Mouse (Mus musculus) hindbrain, embryonic 11.5 days (tissue): Measurements from ENCODE around the gene Gm13277. TPM values are rescaled to one million over a fixed set of nuclear protein-coding genes. Genes with fewer than 3 reads are reported as not detected.
"Not testable (repeated sequence)": the region's sequence is repeated elsewhere in the genome, so short reads cannot be mapped to it uniquely, and the experiment has no call there.

Experiments
- ATAC-seq: fragments of 200-750 bp; cut with Nextera tagmentation; 2 replicates; pipeline ENCODE4 v1.8.0; 2017; ENCODE audit warnings: mild to moderate bottlenecking, moderate TSS enrichment, moderate library complexity; ENCODE audit not compliant: low FRiP score
- DNase-seq: peaks from one replicate; pipeline ENCODE4 v3.0.0-alpha.2; 2015; ENCODE audit warnings: low spot score
- H3K27ac ChIP-seq: fragments of 300-500 bp; sonication (generic); 2 replicates; pipeline ENCODE4 v1.5.1; 2014; ENCODE audit warnings: mild to moderate bottlenecking, low read depth, low read length
- H3K27me3 ChIP-seq: fragments of 300-500 bp; sonication (generic); 2 replicates; pipeline ENCODE4 v1.6.1; 2014; ENCODE audit warnings: mild to moderate bottlenecking, low read length, moderate library complexity, mixed read lengths; ENCODE audit not compliant: control insufficient read depth, insufficient read depth
- H3K36me3 ChIP-seq: fragments of 300-500 bp; sonication (generic); 2 replicates; pipeline ENCODE4 v1.6.1; 2014; ENCODE audit warnings: mild to moderate bottlenecking, low read length, moderate library complexity, mixed read lengths; ENCODE audit not compliant: control insufficient read depth, insufficient read depth
- H3K4me1 ChIP-seq: fragments of 300-500 bp; sonication (generic); replicated peaks from 2 replicates; pipeline ENCODE4 v1.6.1; 2014; ENCODE audit warnings: low read length, mixed read lengths; ENCODE audit not compliant: control insufficient read depth, insufficient read depth
- H3K4me2 ChIP-seq: fragments of 300-500 bp; sonication (generic); replicated peaks from 2 replicates; pipeline ENCODE4 v1.6.1; 2014; ENCODE audit warnings: mild to moderate bottlenecking, low read depth, low read length
- H3K4me3 ChIP-seq: fragments of 300-500 bp; sonication (generic); 2 replicates; pipeline ENCODE4 v1.5.1; 2014; ENCODE audit warnings: low read depth, low read length
- H3K9ac ChIP-seq: fragments of 300-500 bp; sonication (generic); 2 replicates; pipeline ENCODE4 v1.6.1; 2014; ENCODE audit warnings: low read depth, low read length
- H3K9me3 ChIP-seq: fragments of 300-500 bp; sonication (generic); 2 replicates; pipeline ENCODE4 v1.6.1; 2016; ENCODE audit warnings: low read length; ENCODE audit not compliant: control insufficient read depth
- WGBS: fragments of 180-500 bp; shearing (Covaris S2); extraction: QIAGEN DNeasy Blood & Tissue Kit; methylation state at CpG from one replicate; pipeline ENCODE4 v1.1.7; 2014; 5-methylcytosine and 5-hydroxymethylcytosine counted together
- polyA plus RNA-seq: library from polyadenylated mRNA; unstranded; fragments of >200 nt; fragmentation: Nextera tagmentation; extraction: Ambion mirVana; gene quantifications from 2 replicates; pipeline ENCODE4 v1.2.1, GENCODE M21; 2014

Gm13277 gene
- polyA plus RNA-seq, 1 experiment from 2014 or later: not detected

DNA sequence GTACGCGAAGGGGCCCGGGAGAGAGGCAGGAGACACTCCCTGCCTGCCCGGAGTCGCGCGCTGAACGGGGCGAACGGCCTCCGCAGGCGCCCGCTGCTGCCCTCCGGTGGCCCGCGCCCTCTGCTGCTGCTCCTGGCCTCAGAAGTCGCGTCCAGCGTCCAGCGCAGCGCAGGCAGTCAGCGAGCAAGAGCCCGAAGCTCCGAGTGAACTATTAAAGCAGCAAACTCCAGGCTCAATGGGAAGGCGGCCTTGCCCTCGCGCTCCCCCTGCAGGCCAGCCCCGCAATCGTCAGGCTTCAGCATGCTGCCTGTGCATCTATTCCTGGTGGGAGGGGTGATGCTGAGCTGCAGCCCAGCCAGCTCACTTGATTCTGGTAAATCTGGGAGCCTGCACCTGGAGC, 8.9 kb upstream of the Gm13277 start, which contains the start of gene Gm13272:
TSS of gene Gm13272 (plus strand) at position 301 of the 400 bp plus-strand sequence.
- H3K4me1 ChIP-seq, H3K36me3 ChIP-seq, DNase-seq, ATAC-seq, H3K9me3 ChIP-seq, H3K4me2 ChIP-seq, H3K27ac ChIP-seq, H3K9ac ChIP-seq, H3K4me3 ChIP-seq, H3K27me3 ChIP-seq: not testable (repeated sequence)
- no CpG with 5 or more reads among the region's 29 CpGs for WGBS

DNA sequence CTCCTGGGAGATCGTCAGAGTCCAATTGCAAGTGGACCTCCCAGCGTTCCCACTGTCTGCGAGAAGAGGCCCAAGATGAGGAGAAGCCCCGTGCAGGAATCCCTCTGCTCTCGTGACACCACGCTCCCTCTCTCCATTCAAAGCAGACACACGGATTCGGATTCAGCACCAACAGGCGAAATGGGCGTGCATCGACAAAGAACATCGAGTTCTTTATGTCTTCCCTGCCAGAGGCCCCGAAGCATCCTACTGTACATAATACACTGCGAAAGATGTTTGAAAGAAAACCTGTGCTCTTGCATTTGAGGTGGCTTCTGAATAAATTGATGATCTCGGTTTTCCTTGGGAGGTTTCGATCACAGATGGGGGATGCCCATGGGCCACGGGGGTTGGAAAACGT, 8.1 kb upstream of the Gm13277 start:
- not testable (repeated sequence) for H3K4me1 ChIP-seq, H3K4me3 ChIP-seq, ATAC-seq, H3K27me3 ChIP-seq, H3K4me2 ChIP-seq, H3K36me3 ChIP-seq, H3K9ac ChIP-seq, H3K9me3 ChIP-seq, DNase-seq, H3K27ac ChIP-seq
- WGBS: 39% methylated on average over 15 of the region's 18 CpGs

DNA sequence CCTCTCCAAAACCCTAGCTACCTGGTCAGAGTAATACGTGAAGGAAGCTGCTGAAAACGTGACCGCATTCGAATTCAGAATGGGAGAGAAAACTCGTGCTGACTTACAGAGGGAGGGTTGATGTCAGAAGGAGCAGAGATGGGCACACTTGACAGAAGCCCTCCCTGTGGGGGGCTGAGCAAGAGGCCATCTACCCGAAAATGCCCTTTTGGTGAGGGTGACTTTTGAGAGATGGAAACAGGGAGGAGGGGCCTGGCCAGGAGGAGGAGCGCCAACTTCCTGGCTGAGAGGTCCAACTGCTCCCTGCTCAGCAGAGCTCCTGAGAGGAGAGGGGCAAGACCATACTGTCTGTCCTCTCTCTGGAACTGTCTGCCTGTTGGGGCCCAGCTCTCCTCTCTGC, 6.6 kb upstream of the Gm13277 start, which contains the start of gene Ifnz:
TSS of gene Ifnz (plus strand) at position 301 of the 400 bp plus-strand sequence.
- peak within 1 kb of the TSS; percentile 28; the same call in 1 of the 2 replicates for H3K4me2 ChIP-seq
- not testable (repeated sequence) for H3K4me1 ChIP-seq, H3K9me3 ChIP-seq, H3K27me3 ChIP-seq, H3K4me3 ChIP-seq, H3K9ac ChIP-seq, ATAC-seq, H3K27ac ChIP-seq, H3K36me3 ChIP-seq, DNase-seq
- WGBS: 28% methylated on average over 4 of the region's 7 CpGs

DNA sequence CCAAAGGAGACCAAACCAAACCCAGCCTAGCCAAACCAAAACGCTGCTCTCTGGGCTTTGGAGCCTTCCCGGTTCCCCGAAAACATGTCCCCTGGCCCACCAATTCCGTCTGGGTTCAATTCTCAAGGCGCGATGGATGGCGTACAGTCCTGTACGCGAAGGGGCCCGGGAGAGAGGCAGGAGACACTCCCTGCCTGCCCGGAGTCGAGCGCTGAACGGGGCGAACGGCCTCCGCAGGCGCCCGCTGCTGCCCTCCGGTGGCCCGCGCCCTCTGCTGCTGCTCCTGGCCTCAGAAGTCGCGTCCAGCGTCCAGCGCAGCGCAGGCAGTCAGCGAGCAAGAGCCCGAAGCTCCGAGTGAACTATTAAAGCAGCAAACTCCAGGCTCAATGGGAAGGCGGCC, 6.1 kb upstream of the Gm13277 start:
- not testable (repeated sequence) for H3K4me3 ChIP-seq, H3K9me3 ChIP-seq, H3K4me1 ChIP-seq, H3K36me3 ChIP-seq, DNase-seq, H3K27me3 ChIP-seq, ATAC-seq, H3K27ac ChIP-seq, H3K9ac ChIP-seq
- 0% methylated on average over 3 of the region's 31 CpGs for WGBS
- peak overlapping the region; percentile 28; the same call in 1 of the 2 replicates for H3K4me2 ChIP-seq

DNA sequence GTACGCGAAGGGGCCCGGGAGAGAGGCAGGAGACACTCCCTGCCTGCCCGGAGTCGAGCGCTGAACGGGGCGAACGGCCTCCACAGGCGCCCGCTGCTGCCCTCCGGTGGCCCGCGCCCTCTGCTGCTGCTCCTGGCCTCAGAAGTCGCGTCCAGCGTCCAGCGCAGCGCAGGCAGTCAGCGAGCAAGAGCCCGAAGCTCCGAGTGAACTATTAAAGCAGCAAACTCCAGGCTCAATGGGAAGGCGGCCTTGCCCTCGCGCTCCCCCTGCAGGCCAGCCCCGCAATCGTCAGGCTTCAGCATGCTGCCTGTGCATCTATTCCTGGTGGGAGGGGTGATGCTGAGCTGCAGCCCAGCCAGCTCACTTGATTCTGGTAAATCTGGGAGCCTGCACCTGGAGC, 3.0 kb upstream of the Gm13277 start, which contains the start of gene Gm13276:
TSS of gene Gm13276 (plus strand) at position 301 of the 400 bp plus-strand sequence.
- H3K4me1 ChIP-seq, ATAC-seq, H3K27me3 ChIP-seq, H3K4me3 ChIP-seq, DNase-seq, H3K9me3 ChIP-seq, H3K9ac ChIP-seq, H3K36me3 ChIP-seq, H3K4me2 ChIP-seq, H3K27ac ChIP-seq: not testable (repeated sequence)
- no CpG with 5 or more reads among the region's 27 CpGs for WGBS

DNA sequence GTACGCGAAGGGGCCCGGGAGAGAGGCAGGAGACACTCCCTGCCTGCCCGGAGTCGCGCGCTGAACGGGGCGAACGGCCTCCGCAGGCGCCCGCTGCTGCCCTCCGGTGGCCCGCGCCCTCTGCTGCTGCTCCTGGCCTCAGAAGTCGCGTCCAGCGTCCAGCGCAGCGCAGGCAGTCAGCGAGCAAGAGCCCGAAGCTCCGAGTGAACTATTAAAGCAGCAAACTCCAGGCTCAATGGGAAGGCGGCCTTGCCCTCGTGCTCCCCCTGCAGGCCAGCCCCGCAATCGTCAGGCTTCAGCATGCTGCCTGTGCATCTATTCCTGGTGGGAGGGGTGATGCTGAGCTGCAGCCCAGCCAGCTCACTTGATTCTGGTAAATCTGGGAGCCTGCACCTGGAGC, 2.8 kb downstream of the Gm13277 start, which contains the start of gene Gm13278:
TSS of gene Gm13278 (plus strand) at position 301 of the 400 bp plus-strand sequence.
- not testable (repeated sequence) for H3K9me3 ChIP-seq, H3K4me1 ChIP-seq, ATAC-seq, H3K36me3 ChIP-seq, H3K27me3 ChIP-seq, H3K4me3 ChIP-seq, H3K9ac ChIP-seq, DNase-seq, H3K4me2 ChIP-seq, H3K27ac ChIP-seq
- no CpG with 5 or more reads among the region's 28 CpGs for WGBS

DNA sequence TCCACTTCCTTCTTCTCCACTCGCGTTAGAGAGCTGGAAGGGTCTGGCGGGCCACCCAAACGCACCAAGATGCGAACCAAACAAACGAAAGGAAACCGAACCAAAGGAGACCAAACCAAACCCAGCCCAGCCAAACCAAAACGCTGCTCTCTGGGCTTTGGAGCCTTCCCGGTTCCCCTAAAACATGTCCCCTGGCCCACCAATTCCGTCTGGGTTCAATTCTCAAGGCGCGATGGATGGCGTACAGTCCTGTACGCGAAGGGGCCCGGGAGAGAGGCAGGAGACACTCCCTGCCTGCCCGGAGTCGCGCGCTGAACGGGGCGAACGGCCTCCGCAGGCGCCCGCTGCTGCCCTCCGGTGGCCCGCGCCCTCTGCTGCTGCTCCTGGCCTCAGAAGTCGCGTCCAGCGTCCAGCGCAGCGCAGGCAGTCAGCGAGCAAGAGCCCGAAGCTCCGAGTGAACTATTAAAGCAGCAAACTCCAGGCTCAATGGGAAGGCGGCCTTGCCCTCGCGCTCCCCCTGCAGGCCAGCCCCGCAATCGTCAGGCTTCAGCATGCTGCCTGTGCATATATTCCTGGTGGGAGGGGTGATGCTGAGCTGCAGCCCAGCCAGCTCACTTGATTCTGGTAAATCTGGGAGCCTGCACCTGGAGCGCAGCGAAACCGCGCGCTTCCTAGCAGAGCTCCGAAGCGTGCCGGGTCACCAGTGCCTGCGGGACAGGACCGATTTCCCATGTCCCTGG, 5.7 kb downstream of the Gm13277 start, which contains the start of gene Gm13275:
TSS of gene Gm13275 (plus strand) at position 552 of the 740 bp plus-strand sequence.
- H3K27me3 ChIP-seq, ATAC-seq, H3K4me1 ChIP-seq, H3K27ac ChIP-seq, H3K9me3 ChIP-seq, H3K9ac ChIP-seq, H3K4me2 ChIP-seq, H3K36me3 ChIP-seq, H3K4me3 ChIP-seq, DNase-seq: not testable (repeated sequence)
- WGBS: 0% methylated on average over 4 of the region's 52 CpGs

DNA sequence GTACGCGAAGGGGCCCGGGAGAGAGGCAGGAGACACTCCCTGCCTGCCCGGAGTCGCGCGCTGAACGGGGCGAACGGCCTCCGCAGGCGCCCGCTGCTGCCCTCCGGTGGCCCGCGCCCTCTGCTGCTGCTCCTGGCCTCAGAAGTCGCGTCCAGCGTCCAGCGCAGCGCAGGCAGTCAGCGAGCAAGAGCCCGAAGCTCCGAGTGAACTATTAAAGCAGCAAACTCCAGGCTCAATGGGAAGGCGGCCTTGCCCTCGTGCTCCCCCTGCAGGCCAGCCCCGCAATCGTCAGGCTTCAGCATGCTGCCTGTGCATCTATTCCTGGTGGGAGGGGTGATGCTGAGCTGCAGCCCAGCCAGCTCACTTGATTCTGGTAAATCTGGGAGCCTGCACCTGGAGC, 8.7 kb downstream of the Gm13277 start, which contains the start of gene Gm13279:
TSS of gene Gm13279 (plus strand) at position 301 of the 400 bp plus-strand sequence.
- not testable (repeated sequence) for H3K27ac ChIP-seq, H3K4me2 ChIP-seq, H3K9ac ChIP-seq, H3K4me1 ChIP-seq, H3K4me3 ChIP-seq, ATAC-seq, H3K9me3 ChIP-seq, H3K27me3 ChIP-seq, DNase-seq, H3K36me3 ChIP-seq
- WGBS: no CpG with 5 or more reads among the region's 28 CpGs

DNA sequence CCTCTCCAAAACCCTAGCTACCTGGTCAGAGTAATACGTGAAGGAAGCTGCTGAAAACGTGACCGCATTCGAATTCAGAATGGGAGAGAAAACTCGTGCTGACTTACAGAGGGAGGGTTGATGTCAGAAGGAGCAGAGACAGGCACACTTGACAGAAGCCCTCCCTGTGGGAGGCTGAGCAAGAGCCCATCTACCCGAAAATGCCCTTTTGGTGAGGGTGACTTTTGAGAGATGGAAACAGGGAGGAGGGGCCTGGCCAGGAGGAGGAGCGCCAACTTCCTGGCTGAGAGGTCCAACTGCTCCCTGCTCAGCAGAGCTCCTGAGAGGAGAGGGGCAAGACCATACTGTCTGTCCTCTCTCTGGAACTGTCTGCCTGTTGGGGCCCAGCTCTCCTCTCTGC, 10.9 kb downstream of the Gm13277 start, which contains the start of gene Gm13285:
TSS of gene Gm13285 (plus strand) at position 301 of the 400 bp plus-strand sequence.
- H3K4me1 ChIP-seq, H3K4me3 ChIP-seq, ATAC-seq, H3K4me2 ChIP-seq, H3K27me3 ChIP-seq, H3K27ac ChIP-seq, DNase-seq, H3K9ac ChIP-seq, H3K9me3 ChIP-seq, H3K36me3 ChIP-seq: not testable (repeated sequence)
- 17% methylated on average over 2 of the region's 7 CpGs for WGBS
